Mouse (Mus musculus) T-helper 17 cell (primary cell): ENCODE results near the gene 4932411N23Rik.

ENCODE experiments used
- in situ Hi-C, 2 experiments: fragments of 300-600 bp; cut with MboI, MseI; formaldehyde crosslinking; loops; 1 replicate in 1 of 2; 2 replicates in 1 of 2; pipeline ENCODE4 v1.15.1; 2025; ENCODE audit warnings: high pct_unique_total_duplicates in 2 of 2

Gene 4932411N23Rik

GRCm38 (mm10) chrX:126815768-126816167 is at the start of gene 4932411N23Rik:
4932411N23Rik (minus strand) TSS chrX:126815868.
- in situ Hi-C loops, result no loop called here

GRCm38 (mm10) chrX:126779895-126780294 is 35.8 kb downstream of the 4932411N23Rik start:
- in situ Hi-C loops, result loop anchor here in 1 of 2 experiments (5.0 kb wide), 1 partner anchor 88 kb away; no protein-coding TSS in a partner anchor

DNA sequence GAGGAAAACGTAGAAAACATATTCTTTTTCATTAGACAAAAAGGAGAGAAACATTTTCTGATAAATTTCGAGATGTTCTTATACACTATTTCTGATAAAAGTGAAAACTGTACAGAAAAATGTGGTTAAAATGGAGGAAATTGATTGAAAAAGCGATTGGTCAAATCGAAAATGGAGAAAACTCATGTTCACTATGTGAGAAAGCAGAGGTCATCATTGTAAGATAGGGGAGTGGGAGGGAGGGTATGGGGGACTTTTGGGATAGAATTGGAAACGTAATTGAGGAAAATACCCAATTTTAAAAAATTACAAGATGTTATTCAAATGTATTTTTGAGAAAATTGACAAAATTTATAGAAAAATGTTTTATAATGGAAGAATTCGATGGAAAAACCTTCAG is 38.0 kb downstream of the 4932411N23Rik start:
- in situ Hi-C loops, result loop anchor here in 1 of 2 experiments (5.0 kb wide), 1 partner anchor 85 kb away; no protein-coding TSS in a partner anchor

DNA sequence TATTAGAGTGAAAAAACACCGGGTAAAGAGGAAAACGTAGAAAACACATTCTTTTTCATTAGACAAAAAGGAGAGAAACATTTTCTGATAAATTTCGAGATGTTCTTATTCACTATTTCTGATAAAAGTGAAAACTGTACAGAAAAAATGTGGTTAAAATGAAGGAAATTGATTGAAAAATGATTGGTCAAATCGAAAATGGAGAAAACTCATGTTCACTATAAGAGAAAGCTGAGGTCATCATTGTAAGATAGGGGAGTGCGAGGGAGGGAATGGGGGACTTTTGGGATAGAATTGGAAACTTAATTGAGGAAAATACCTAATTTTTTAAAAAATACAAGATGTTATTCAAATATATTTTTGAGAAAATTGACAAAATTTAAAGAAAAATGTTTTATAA is 40.8 kb downstream of the 4932411N23Rik start:
- in situ Hi-C loops, result loop anchor here (5.0 to 25.0 kb wide), 5 partner anchors 83 to 1412 kb away; no protein-coding TSS in a partner anchor

DNA sequence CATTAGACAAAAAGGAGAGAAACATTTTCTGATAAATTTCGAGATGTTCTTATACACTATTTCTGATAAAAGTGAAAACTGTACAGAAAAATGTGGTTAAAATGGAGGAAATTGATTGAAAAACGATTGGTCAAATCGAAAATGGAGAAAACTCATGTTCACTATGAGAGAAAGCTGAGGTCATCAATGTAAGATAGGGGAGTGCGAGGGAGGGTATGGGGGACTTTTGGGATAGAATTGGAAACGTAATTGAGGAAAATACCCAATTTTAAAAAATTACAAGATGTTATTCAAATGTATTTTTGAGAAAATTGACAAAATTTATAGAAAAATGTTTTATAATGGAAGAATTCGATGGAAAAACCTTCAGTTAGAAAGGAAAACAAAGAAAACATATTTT is 42.2 kb downstream of the 4932411N23Rik start:
- in situ Hi-C loops, result loop anchor here (25.0 kb wide), 4 partner anchors 161 to 1414 kb away; no protein-coding TSS in a partner anchor
